Mouse (Mus musculus) gastrocnemius, adult 8-10 months (tissue): ENCODE data around the gene Gm45234. TPM values are rescaled to one million over a fixed set of nuclear protein-coding genes. Genes with fewer than 3 reads are reported as not detected.
"Not testable (repeated sequence)": the region's sequence is repeated elsewhere in the genome, so short reads cannot be mapped to it uniquely, and the experiment has no call there.

Experiments used
- DNase-seq, 2 experiments: peaks; one replicate each; pipeline ENCODE4 v3.0.0; 2022; ENCODE audit warnings: low spot score in 2 of 2
- total RNA-seq, 4 experiments: library from RNA; stranded (reverse); gene quantifications; 2 replicates each; pipeline ENCODE4 v1.2.4; 2022

The Gm45234 gene
- not detected for total RNA-seq

- peak in 1 of 2 experiments; percentile 56 for DNase-seq
Measured at GRCm38 (mm10) chr6:124755831-124756595, at the start of gene Gm45234, which contains the start of gene Atn1. Gm45234 (minus strand) TSS chr6:124756021. Atn1 (minus strand) TSS chr6:124756524.

DNA sequence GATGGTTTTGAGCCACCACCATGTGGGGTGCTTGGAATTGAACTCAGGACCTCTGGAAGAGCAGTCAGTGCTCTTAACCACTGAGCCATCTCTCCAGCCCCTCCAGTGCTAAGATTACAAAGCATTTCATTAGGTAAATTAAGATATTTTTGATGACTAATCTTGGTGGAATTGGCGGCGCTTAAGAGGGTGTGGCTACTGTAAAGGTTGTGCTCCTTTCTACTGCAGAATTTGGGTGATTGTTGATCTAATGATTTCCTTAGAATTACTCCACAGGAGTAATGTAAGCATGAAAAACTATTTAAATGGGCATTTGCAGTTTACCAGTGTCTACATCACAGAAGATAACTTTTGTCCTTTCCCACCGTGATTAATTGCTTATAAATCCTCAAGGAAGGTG lies 48.5 kb upstream of the Gm45234 start:
- no peak for DNase-seq

GRCm38 (mm10) chr6:124803691-124804090 lies 47.9 kb upstream of the Gm45234 start:
- DNase-seq: not testable (repeated sequence)

- no peak for DNase-seq
Measured at GRCm38 (mm10) chr6:124803061-124803460, 47.2 kb upstream of the Gm45234 start.

GRCm38 (mm10) chr6:124802400-124802799 lies 46.6 kb upstream of the Gm45234 start:
- DNase-seq: not testable (repeated sequence)

DNA sequence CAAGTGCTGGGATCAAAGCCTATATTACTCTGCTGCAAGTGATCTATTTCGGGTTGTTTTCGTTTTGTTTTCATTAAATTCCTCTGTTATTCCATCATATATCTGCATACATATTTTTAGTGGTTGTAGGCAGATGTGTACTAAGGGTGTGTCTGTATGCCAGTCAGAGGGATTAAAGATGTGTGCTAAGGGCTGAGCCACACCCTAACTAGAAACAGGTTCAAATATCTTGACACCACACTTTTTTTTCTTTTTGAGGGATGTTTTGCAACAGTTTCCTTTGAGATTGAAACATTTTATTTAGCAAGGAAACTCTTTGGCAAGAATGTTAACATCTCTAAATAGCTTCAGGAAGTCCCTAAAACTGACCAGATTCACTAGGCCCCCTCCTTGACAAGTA lies 40.4 kb upstream of the Gm45234 start:
- DNase-seq: no peak

GRCm38 (mm10) chr6:124795781-124796180 lies 40.0 kb upstream of the Gm45234 start:
- DNase-seq: no peak

- DNase-seq: no peak
Measured at GRCm38 (mm10) chr6:124791911-124792310, 36.1 kb upstream of the Gm45234 start.

DNA sequence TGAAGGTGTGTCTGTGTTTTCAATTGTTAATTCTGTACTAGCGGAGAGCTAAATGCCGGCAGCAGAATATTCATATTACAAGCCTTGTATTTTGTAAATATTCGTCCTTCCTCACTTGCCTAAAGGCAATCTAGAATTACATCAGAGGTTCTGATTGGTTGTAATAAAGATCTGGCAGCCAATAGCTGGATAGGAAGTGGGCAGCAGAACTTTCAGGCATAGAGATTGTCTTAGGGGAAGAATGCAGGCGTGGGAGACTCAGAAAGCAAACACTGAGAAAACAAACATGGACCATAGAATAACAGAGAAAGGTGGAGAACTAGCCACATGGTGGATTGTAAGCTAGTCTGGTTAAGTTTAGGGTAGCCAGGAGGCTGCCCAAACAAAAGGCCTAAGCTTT lies 34.3 kb upstream of the Gm45234 start:
- no peak for DNase-seq

DNA sequence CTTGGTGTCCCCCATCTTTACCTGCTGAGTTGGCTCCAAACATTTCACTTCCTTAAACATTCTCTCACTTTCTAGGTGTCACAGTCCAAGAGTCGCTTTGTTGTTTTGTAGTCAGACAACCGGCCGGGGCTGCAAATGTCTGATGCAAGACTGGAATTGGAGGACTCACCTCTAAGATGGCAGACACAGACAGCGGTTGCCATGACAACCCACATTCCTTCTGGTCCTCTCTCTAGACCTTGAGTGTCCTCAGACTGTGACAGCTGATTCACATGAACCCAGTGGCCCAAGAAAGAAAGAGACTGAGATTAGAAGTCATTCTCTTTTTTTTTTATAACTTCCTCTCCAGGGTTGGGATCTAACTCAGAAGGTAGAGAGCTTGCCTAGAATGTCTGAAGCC lies 33.7 kb upstream of the Gm45234 start:
- no peak for DNase-seq

- no peak for DNase-seq
Measured at GRCm38 (mm10) chr6:124787722-124788121, 31.9 kb upstream of the Gm45234 start.

- no peak for DNase-seq
Measured at GRCm38 (mm10) chr6:124786756-124787420, 31.1 kb upstream of the Gm45234 start.

GRCm38 (mm10) chr6:124782436-124782835 lies 26.6 kb upstream of the Gm45234 start:
- no peak for DNase-seq

- no peak for DNase-seq
Measured at GRCm38 (mm10) chr6:124780917-124781316, 25.1 kb upstream of the Gm45234 start.

DNA sequence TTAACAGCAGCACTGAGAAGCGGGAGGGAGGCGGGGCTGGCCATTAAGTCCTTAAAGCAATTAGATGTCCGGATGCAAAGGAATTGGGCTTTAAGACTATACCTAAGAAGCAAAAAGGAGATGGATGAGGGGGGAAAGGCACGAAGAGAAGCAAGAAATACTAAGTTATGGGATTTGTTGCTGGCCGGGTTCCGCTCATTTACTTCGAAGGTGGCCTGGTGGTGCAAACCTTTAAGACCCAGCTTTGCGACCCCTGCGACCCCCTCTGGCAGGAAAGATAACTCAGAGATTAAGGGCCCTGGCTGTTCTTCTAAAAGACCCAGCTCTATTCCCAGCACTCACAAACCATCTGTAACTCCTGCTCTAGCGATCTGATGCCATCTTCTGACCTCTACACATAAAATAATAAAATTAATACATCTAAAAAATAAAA lies 24.2 kb upstream of the Gm45234 start:
- no peak for DNase-seq

DNA sequence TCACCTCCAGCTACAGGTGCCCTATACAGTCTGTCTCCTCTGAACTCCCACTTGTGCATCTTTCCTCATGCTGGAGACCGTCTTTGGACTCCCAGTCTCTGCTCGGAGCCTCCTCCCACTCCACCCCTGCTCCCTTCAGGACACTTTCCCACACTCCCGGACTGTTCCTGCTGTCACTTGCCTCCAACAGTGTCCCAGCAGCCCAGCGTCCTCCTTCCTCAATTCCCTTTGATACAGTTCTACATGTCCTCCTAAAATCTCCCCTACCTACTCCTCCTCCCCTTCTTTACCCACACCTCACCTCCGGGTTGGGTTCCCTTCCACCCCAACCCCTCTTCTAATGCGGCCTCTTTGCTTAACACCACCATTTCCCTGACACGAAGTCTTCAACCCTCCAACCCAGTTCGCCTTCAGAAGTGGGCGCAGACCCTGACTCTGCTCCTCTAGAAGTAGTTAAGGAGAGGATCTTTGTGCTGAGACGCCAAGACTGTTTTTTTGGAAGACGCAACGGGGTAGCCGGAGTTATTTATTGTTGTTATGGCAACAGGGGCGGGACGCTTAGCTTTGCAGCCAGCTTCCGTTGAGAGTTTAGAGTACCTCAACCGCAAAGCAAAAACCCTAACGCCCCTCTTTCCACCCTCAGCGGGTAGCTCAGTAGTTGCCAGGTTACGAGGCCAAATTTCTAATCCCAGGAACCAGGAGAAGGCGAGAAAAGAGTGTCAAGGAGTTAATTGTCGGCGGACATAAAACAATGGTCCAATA lies 23.6 kb upstream of the Gm45234 start, which contains the start of gene Lrrc23:
TSS of gene Lrrc23 (minus strand) at position 506 of the 762 bp plus-strand sequence.
- no peak for DNase-seq

- DNase-seq: no peak
Measured at GRCm38 (mm10) chr6:124770511-124770910, 14.7 kb upstream of the Gm45234 start.

DNA sequence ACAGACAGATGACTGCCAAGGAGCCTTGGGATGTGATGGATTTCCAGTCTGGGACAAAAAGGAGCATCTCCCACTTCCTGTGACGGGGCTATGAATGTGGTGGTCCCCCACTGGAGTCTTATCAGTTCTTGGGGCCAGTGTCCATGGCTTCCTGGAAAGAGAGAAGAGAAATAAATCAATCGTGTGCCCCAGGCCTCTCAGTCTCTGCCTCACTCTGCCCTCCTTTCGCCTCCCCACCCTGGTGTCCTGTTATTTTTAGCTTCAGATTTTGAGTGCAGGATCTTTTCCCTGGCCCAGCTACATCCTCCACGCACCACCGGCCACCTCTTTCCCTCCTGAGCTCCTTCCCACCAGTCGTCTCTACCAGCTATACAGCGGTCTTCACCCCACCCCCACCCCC lies 14.2 kb upstream of the Gm45234 start:
- no peak for DNase-seq

DNA sequence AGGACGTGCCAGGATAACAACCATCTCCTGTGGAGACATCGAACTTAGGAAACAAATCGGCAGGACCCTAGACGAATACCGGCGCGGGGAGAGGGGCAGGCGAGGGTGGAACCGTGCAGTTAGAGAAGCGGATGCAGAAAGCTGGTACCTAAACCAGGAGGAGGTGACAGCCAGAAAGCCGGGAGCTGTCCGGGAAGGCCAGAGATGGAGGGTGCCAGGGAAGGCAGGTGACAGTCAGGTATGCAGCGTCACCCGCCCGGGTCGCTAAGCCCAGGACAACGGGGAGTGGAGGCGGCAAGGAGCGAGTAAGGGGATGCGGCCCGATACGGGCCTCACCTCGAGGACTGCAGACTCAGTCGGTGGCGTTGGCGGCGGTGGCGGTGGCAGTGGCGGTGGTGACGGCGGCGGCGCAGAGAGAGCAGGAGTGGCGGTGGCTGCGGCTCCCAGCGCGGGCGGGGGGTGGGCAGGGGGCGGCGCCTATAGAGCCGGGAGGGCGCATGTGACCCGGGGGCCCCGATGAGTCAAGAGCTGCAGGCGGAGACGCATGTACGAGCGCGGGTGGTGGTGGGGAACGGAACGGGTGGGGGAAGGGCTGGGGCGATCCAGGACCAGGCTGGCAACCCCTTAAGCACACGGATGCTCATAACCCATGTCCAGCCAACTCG lies 13.4 kb upstream of the Gm45234 start, which contains the start of gene Eno2:
TSS of gene Eno2 (minus strand) at position 573 of the 665 bp plus-strand sequence.
- no peak for DNase-seq

DNA sequence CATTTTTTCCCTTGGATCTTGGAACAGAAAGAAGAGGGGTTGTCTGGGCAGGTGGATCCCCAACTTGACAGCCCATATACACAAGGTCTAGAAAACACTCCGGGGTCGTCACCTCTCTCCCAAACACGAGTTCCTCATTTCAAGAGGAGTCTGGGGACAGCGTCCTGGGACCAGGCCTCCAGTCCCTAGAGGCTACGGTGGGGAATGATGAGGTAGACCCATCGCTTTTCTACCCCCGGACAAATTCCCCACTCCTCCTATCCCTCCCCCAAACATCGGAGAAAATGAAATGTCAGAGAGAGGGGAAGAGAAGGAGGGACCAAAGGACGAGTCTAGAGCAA lies 12.9 kb upstream of the Gm45234 start:
- no peak for DNase-seq

DNA sequence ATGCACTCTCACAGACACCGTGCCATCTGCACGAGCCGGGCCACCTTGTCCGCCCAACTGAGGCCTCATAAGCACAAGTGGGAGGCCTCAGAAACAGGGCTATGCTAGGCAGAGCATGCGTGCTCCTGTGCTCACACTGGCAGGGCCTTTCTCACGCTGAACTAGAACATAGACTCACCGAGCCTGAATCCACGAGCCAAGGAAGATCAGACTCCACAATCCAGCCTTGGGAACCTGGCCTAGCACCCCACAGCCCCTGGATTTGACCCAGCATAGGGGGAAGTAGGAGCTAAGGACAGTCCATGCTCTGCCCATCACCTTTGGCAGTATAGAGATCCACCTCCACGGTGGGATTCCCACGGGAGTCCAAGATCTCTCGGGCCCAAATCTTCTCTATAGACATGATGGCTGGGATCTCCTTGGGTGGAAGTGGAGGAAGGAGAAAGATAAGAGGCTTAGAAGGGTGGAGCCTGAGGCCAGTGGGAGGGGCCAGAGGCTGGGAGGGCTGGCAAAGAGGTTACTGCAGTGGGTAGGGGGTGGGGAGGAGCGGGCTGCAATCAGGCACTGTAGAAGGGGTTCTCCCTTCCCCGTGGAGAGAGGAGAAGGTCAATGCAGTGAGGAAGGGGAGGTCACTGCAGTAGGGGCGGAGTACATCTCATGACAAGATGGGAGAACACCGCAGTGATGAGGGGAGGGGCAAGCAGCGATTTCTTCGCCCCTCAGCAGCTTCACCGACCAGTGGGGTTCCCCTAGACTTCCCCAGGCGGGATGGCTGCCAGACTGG lies 12.3 kb upstream of the Gm45234 start:
- no peak for DNase-seq
